Mouse (Mus musculus): Measurements from ENCODE around the gene Mov10l1. TPM values are rescaled to one million over a fixed set of nuclear protein-coding genes. Genes with fewer than 3 reads are reported as not detected.

The Mov10l1 gene
- total RNA-seq, 2 experiments from 2014 or later = not detected

DNA sequence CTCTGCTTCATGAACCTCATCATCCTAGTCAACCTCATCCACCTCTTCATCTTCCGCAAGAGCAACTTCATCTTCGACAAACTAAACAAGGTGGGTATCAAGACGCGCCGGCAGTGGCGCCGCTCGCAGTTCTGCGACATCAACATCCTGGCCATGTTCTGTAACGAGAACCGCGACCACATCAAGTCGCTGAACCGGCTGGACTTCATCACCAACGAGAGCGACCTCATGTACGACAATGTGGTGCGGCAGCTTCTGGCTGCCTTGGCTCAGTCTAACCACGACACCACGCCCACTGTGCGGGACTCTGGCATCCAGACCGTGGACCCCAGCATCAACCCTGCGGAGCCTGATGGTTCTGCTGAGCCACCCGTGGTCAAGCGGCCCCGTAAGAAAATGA lies 85.5 kb downstream of the Mov10l1 start:
- intact Hi-C loops (cut with DNase I) = no loop called here
- no peak for DNase-seq (ENCODE audit: low spot score in 2 of 2)

DNA sequence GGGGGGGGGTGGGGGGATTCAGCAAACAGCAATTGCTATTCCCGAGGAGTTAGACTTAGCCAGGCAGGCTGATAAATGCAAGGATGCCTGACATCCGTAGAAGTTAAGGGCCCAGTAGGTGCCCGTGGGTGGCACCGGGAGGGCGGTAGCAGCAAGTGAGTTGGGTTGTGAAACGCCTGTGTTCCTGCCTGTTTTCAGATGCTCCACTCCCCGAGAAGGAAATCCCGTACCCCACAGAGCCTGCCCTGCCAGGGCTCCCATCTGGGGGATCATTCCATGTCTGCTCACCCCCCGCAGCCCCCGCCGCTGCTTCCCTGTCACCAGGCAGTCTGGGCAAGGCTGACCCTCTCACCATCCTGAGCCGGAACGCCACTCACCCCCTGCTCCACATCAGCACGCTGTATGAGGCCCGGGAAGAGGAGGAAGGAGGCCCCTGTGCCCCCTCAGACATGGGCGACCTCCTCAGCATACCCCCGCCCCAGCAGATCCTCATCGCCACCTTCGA lies 86.7 kb downstream of the Mov10l1 start:
- intact Hi-C loops (cut with DNase I) = no loop called here
- DNase-seq (ENCODE audit: low spot score in 2 of 2) = no peak

DNA sequence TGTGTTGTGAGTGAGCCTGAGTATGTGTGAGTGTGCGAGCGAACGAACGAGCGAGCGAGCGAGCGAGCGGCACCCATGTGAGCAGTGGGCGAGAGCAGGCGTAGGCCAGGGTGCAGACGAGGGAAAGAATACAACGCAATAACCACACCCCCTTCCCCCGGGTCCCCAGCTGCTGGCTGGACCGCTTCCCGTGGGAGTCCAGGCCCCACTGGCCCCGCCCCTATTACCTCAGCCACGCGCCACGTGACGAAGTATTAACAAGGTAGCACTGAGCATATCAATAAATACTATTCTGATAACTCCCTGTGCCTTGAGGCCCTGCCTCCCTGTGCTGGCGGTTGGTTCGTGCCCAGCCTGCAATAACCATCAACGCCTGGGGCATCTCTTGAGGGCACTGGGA lies 87.9 kb downstream of the Mov10l1 start:
- intact Hi-C loops (cut with DNase I) = no loop called here
- DNase-seq (ENCODE audit: low spot score in 2 of 2) = no peak

DNA sequence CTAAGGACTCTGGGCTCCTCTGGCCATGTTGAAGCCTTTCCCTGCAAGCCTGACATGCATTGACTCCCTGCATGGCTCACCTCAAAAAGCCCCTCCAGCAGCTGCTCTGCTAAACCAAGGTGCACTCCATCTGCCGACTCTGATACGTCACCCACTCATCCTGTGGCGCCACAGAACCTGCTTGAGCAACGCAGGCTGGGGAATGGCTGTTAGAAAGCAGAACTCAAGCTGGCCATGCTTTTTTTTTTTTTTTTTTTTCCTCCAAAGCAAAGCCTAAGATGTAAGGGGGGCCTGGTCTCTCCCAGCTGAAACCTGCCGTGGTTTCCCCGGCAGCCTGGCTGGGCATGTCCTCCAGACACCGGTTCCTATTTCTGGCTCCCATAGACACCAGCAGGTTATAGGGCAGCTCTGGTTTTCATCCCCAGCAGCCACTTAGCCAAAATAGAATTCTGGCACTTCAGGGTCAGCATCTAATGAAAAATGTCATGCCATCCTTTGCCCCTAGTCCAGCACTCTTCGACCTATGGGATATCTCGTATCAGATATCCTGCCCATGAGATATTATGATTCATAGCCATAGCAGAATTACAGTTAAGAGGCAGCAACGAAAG lies 91.4 kb downstream of the Mov10l1 start:
- DNase-seq (ENCODE audit: low spot score in 2 of 2) = no peak

DNA sequence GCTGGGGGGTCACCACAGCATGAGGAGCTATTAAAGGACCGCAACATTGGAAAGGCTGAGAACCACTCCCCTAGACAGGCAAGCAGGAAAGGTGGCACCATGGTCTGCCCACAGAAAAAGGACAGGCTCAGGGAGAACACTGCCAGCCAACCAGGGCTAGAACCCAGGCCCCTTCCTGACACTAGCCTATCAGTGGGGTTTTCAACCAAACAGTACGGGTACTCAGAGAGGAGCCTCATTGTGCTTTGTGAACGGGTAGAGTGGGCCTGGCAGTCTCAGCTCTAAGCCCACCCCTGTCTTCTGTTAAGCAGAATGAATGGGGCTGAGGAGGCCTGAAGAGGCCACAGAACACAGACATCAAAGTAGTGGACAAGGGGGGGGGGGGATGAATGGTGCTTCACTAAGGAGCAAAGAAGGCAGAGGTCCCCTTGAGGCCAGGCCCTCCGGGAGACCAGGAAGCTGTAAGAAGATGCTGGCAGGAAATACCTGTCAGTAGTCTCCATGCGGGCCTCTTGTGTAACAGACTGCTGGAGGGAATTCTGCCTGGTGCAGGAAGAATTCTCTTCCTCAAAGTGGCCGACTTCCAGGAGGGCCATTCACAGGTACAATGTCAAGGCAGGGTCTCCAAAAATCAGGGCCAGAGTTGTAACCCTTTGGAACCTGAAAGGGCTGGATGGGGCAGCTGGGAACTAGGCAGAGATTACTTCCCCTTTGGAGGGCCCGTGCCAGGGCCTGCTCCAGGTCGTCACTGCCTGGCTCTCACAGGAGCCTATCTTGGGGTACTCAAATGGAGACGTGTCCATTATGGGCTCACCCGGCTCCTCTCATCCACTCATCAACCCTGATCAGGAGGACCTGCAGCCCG lies 92.1 kb downstream of the Mov10l1 start, which contains the start of gene Trabd:
Gene Trabd, plus strand, starts transcription at position 512 of the 865 bp plus-strand sequence.
- DNase-seq (ENCODE audit: low spot score in 2 of 2) = no peak
- intact Hi-C loops (cut with DNase I) = loop anchor here (2.0 kb wide), 1 partner anchor 14 kb away; no protein-coding TSS in a partner anchor

More for the DNA sequence above, 91.4 kb downstream of the Mov10l1 start:
- intact Hi-C loops (cut with DNase I) = loop anchor here (2.0 kb wide), 1 partner anchor 13 kb away; no protein-coding TSS in a partner anchor

DNA sequence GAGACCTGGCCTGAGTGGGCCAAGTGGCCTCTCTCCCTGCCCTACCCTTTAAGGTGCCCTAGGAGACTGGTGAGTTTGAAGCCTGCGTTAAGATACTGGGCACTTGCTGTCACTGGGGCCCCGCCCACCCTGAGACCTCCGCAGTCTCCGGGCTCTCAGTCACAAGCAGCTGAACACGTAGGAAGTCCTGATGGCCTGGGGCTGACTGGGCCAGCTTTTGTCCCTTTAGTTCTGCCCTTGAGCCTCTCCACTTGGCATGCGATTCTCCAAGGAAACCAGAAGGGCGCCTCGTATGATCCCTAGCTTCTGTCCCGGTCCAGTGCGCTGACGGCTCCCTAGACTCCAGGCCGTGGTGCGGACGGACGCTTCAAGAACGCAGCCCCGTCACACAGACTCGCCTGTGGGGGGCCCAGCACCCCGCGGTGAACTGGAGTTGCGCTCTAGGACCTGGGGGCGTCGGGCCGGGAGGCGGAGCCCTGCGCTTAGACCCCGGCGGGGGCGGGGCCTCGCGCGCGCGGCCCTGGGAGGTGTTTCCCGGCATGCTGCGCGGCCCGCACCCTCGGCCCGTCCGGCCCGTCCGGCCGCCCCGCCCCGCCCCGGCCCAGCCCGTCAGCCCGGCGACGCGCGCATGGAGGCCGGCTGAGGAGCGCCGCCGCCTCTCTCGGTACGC lies 92.9 kb downstream of the Mov10l1 start:
- DNase-seq (ENCODE audit: low spot score in 2 of 2) = peak; percentile 83 to 85
- intact Hi-C loops (cut with DNase I) = loop anchor here (1.0 to 2.0 kb wide), 2 partner anchors 14 to 15 kb away; partner anchors contain the start of gene Selenoo

DNA sequence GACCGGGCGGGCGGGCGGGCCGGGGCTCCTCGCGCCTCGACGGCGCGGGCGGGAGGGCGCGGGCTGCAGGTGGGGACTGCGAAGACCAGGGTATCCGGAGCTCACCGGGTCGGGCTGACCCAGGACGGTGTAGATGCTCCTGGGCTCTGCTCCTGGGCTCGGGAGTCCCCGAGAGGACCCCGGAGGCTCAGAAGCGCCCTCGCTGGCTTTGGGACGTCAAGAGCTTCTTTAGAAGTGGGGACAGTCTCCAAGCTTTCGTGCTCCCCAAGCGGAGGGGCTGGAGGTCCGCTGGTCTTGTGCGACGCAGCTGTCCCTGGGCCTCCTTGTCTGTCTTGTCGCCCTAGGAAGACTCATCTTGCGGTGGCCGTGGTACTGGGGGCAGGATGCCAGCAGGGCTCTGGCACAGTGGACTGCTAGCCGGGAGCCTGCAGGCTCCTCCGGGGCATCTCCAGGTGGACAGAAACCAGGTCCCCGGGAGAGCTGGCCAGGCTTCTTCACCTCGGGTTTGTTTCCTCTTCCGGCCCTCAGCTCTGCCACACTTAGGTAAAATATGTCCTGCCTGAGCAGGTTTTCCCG lies 93.5 kb downstream of the Mov10l1 start:
- intact Hi-C loops (cut with DNase I) = loop anchor here (1.0 kb wide), 1 partner anchor 13 kb away; the partner anchor contains the start of gene Selenoo
- peak; percentile 46 to 47 for DNase-seq (ENCODE audit: low spot score in 2 of 2)

DNA sequence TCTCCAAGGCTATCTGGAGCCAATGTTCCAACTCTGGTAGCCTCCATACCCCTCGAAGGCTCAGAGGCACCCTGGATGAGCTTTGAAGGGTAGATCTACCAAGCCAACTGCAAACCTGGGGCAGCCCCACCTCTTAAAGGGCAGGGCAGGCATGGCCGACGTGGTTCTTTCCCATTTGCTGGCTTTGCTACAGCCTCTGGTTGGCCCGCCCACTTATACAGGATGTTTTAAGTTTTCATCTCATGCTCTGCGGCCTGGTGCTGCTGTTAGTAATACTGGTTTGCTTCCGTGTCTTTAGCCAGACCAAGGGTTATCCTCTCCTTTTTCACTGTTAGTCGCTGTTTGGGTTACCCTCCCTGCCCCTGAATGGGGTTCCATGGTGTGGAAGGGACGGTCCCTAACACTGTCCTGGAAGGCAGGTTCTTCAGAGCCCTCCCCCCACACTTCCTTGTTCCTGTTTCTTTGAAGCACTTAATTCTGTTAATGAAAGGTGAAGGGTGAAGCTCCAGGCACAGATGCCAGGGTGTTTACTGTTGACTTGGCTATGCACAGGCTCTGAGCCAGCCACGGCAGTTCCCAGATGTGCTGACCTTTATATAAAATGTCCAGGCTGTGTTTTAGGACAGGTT lies 95.6 kb downstream of the Mov10l1 start:
- intact Hi-C loops (cut with DNase I) = no loop called here
- DNase-seq (ENCODE audit: low spot score in 2 of 2) = no peak

DNA sequence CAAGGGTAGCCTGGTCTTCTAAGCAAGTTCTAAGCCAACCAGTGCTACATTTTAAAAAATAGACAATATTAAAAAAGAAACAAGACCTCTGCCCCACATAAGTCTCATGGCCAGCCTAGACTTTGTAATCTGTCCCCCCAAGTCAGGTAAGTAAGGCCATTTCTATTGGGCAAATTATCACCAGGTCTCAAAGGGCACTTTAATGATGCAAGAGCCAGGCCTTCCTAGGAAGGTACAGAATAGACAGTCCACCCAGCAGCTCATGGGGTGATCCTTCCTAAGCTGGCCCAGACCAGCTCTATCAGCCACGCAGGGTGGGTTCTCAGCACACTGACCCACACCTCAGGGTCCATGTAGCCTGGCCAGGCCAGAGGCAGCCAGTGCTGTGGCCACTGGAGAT lies 101.2 kb downstream of the Mov10l1 start:
- no peak for DNase-seq (ENCODE audit: low spot score in 2 of 2)
- intact Hi-C loops (cut with DNase I) = no loop called here

DNA sequence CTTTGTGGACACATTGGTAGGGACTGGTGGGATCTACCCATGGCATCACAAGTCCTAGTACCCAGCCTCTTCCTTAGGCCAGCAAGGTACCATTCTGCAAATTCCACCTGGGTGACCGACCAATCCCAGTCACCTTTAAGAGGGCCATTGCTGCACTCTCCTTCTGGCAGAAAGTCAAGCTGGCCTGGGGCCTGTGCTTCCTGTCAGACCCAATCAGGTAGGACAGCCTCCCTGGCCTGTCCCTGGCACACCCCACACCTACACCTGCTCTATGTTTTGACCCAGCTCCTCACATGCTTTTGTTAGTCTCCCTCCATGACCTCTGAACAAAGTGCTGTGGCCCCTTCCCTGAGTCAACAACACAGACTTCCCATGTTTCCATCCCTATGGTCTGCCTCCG lies 102.1 kb downstream of the Mov10l1 start:
- intact Hi-C loops (cut with DNase I) = no loop called here

DNA sequence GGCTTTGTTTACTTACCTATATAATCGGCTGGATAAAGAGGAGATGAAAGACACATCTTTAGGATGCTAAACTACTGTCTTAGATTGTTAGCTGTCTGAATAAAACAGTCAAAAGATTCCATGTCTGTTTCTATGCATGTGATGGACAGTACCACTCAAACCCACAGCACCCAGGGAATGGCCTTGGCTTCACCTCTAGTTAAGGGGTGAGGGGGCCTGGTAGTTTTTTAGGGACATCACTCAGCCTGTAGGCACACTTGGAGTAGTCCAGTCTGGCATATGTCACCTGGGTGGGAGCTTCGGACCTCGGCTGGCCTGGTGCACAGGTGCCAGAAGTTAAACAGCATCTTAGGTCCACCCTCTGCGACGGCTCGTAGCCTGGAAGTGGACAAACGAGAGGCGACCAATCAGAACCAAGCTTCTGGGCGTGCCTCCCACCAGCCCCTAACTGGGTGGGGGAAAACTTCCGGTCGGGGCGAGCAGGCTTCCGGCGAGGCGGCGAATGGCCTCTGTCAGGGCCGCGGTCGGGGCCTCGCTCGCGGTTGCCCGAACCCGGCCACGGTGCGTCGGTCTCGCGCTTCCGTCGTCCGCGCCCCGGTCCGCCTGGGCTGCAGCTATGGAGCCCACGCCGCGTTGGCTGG lies 106.0 kb downstream of the Mov10l1 start, which contains the start of gene Selenoo:
Gene Selenoo, plus strand, starts transcription at position 478 of the 641 bp plus-strand sequence.
- intact Hi-C loops (cut with DNase I) = loop anchor here (1.0 kb wide), 1 partner anchor 12 kb away; no protein-coding TSS in a partner anchor

More for the DNA sequence above, 102.1 kb downstream of the Mov10l1 start:
- DNase-seq (ENCODE audit: low spot score in 2 of 2) = no peak

DNA sequence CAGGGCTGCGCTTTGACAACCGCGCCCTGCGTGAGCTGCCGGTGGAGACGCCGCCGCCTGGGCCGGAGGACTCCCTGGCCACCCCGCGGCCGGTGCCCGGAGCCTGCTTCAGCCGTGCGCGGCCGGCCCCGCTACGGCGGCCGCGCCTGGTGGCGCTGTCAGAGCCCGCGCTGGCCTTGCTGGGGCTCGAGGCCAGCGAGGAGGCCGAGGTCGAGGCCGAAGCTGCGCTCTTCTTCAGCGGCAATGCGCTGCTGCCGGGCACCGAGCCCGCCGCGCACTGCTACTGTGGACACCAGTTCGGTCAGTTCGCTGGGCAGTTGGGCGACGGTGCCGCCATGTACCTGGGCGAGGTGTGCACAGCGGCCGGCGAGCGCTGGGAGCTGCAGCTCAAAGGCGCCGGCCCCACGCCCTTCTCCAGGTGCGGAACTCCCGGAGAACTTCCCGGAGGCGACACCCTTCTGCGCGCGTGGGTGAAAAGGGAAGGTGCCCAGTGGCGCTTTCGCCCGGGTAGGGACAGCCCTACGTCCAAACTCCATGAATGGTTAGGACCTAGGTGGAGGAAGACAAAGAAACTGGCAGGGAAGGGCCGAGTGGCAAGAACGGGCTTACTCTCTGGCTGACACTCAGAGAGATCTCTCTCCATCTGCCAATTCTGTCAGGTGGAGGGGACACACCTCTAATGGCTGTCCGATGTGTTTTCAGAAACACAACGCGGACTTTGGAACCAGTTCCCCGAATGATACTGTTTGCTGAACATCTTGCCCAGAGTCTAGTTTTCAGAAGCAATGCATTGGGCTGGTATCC lies 106.7 kb downstream of the Mov10l1 start:
- intact Hi-C loops (cut with DNase I) = loop anchor here (1.0 kb wide), 1 partner anchor 13 kb away; no protein-coding TSS in a partner anchor
- DNase-seq (ENCODE audit: low spot score in 2 of 2) = no peak

More for the DNA sequence above, 106.0 kb downstream of the Mov10l1 start, which contains the start of gene Selenoo:
- DNase-seq (ENCODE audit: low spot score in 2 of 2) = peak; percentile 89 to 92

DNA sequence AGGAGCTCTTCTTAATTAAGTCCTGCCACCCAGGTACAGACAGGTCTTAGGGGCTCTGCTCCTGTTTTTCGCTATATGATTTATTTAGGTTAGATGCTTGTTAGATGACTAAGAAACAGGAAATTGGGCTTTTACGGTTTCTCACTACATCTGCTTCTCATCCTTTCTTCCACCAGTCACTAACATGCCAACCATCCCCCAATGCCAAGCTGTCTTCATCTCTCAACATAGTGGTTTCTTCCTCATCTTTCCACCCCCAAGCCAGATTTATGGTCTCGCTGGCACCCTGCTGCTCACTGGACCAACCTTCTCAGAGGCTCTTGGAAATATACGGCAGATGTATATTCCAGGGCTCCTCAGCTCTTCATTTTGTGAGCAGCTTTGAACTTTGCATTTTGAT lies 108.0 kb downstream of the Mov10l1 start:
- DNase-seq (ENCODE audit: low spot score in 2 of 2) = no peak
- intact Hi-C loops (cut with DNase I) = no loop called here

DNA sequence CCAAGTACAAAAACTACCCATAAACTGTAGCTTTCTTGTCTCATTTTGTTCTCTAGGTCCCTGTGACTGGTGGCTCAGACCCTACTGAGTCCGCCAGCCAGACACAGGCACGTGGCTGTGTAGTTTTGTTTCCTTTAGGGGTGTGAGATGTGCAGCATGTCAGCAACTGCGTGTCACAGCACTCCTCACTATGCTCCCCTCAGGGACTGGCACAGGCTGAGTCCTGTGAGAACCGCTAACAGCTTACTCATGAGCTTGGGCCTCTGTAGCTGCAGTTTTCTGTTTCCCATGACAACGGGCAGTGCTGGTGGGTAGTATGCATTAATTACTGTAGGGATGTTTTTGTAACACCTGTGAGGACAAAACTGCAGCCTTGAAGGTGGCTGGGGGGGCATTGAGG lies 109.5 kb downstream of the Mov10l1 start:
- no peak for DNase-seq (ENCODE audit: low spot score in 2 of 2)
- intact Hi-C loops (cut with DNase I) = no loop called here

DNA sequence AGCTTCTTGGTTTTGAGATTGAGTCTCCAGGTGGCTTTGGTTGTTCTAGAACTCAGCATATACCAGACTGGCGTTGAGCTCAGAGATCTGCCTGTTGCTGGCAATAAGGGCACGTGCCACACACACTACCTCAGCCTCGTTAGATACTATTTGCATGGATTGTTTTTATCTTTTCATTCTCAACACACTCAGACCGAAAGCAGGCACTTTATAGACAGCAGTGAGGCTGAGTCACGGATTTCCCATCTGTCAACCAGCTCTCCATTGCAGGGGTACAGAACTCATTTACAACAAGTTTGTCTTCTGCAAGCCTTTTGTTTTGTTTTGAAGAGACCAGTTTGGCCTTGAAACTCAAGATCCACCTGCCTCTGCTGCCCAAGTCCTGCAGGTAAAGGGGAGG lies 114.7 kb downstream of the Mov10l1 start:
- no peak for DNase-seq (ENCODE audit: low spot score in 2 of 2)

DNA sequence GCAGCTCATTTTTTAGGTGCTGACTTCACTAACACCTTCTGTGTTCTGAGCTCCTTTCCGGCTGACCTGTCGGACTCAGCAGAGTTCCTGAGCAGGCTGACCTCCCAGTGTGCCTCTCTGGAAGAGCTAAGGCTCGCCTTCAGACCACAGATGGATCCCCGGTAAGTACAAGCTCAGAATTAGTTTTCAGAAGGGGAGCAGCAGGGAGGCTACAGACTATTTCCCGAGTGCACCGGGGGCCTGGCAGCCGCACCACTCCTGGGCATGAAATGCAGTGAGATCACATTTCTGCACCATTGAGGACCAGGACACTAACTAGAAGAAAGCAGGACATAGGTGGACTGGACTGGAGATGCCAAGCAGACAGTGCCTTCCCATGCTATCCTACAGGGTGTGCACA lies 115.9 kb downstream of the Mov10l1 start:
- DNase-seq (ENCODE audit: low spot score in 2 of 2) = no peak
- intact Hi-C loops (cut with DNase I) = no loop called here

More for the DNA sequence above, 114.7 kb downstream of the Mov10l1 start:
- intact Hi-C loops (cut with DNase I) = no loop called here

DNA sequence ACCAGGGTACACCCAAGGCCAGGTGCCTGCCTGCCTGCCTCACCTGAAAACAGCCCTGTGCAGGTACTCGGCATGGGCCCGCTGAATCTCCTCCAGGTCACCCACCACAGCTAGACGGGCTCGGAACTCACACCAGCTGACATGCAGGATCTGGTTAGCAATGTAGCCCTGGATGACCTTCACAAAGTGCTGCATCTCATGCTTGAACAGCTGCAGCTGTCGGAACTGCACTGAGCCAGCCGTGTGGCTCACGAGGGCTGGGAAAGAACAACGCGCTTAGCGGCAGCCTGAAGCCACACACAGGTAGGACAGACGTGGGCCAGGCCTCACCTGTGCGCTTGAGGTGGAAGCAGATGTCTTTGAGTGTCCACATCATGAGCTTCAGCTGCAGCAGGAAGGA lies 118.1 kb downstream of the Mov10l1 start:
- intact Hi-C loops (cut with DNase I) = no loop called here
- no peak for DNase-seq (ENCODE audit: low spot score in 2 of 2)

DNA sequence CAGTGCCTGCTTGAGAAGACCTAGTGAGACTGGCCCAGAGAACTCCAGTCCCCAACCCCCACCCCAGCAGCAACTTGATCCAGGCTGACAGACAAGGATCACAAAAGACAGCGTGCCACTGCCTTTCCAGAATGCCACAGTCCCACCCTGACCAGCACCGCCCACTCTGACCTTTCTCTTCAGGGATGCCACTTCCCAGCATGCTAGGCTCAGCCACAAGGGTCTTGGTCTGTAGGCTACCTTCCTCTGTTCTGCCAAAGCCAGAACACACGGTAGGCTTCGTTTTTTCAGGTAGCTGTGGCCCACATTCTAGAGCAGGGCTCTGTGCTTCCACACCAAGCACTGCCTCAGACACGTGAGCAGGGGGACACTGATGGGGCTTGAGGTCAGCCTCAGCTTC lies 119.9 kb downstream of the Mov10l1 start:
- intact Hi-C loops (cut with DNase I) = no loop called here
- DNase-seq (ENCODE audit: low spot score in 2 of 2) = no peak
